Mouse (Mus musculus): ENCODE measurements around the gene Rhobtb1. TPM values are rescaled to one million over a fixed set of nuclear protein-coding genes. Genes with fewer than 3 reads are reported as not detected.

Rhobtb1 gene
- polyA plus RNA-seq, 1 experiment from 2014 or later: 41.5 TPM

DNA sequence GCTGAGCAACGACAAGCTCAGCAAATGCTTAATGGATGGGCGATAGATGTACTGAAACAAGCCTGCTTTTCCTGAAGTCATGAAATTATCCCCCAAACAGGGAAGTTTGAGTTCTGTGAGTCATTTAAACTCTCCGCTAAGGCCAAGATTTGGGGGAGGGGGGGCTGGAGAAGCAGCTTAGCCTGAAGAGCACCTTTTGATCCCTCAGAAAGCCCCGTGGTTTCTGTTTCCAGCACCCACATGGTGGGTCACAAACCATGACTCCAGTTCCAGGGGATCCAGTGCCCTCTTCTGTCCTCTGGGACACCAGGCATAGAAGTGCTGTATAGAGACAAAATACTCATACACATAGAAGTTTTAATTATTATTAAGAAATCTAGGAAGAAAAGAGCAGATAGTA is 34.2 kb downstream of the Rhobtb1 start:
- H3K9ac ChIP-seq (replicated peaks): no peak overlapping the region
- H3K4me1 ChIP-seq (ENCODE audit: insufficient read depth): no peaks in the 10 kb centered on the region
- ATAC-seq: no peak
- no peaks in the 10 kb centered on the region for H3K27me3 ChIP-seq (ENCODE audit: insufficient read depth, low read length)
- H3K27ac ChIP-seq (ENCODE audit: low read depth): peak overlapping the region; percentile 72
- H3K9me3 ChIP-seq (ENCODE audit: low read length): no peaks in the 10 kb centered on the region
- no peak for DNase-seq
- H3K36me3 ChIP-seq (replicated peaks; ENCODE audit: insufficient read depth, low read length): no peaks in the 10 kb centered on the region
- no peak for TF ChIP-seq CTCF (IDR thresholded peaks at IDR 0.05; ENCODE audit: low read depth)
- TF ChIP-seq EP300 (IDR thresholded peaks at IDR 0.05; ENCODE audit: low read depth): no peak
- no peak overlapping the region for H3K4me3 ChIP-seq (ENCODE audit: low read depth, low read length)
- peak overlapping the region; percentile 60; the same call in 1 of the 2 replicates for H3K4me2 ChIP-seq (ENCODE audit: low read depth, low read length)
- 69% methylated on average over 4 of the region's 4 CpGs for WGBS (ENCODE audit: insufficient replicate concordance)

- TF ChIP-seq CTCF (IDR thresholded peaks at IDR 0.05; ENCODE audit: low read depth) (peak; percentile 80), EP300 (IDR thresholded peaks at IDR 0.05; ENCODE audit: low read depth) (0 out of 2 replicates have a peak, but pooled peaks have one; percentile 19)
- peak; percentile 57 for ATAC-seq
- Histone ChIP-seq H3K4me1 (ENCODE audit: insufficient read depth) (no peaks in the 10 kb centered on the region; the same call in 1 of the 2 replicates), H3K27me3 (ENCODE audit: insufficient read depth, low read length) (no peaks in the 10 kb centered on the region), H3K9me3 (ENCODE audit: low read length) (no peaks in the 10 kb centered on the region), H3K27ac (ENCODE audit: low read depth) (no peak overlapping the region; the same call in 1 of the 2 replicates), H3K4me3 (ENCODE audit: low read depth, low read length) (peak overlapping the region; percentile 31), H3K9ac (replicated peaks) (no peak overlapping the region), H3K36me3 (replicated peaks; ENCODE audit: insufficient read depth, low read length) (no peaks in the 10 kb centered on the region), H3K4me2 (ENCODE audit: low read depth, low read length) (peak overlapping the region; percentile 60)
- DNase-seq: peak; percentile 70
- WGBS (ENCODE audit: insufficient replicate concordance): 17% methylated on average over 21 of the region's 21 CpGs
These were observed 35.0 kb downstream of the Rhobtb1 start for GRCm38 (mm10) chr10:69185894-69186893.

DNA sequence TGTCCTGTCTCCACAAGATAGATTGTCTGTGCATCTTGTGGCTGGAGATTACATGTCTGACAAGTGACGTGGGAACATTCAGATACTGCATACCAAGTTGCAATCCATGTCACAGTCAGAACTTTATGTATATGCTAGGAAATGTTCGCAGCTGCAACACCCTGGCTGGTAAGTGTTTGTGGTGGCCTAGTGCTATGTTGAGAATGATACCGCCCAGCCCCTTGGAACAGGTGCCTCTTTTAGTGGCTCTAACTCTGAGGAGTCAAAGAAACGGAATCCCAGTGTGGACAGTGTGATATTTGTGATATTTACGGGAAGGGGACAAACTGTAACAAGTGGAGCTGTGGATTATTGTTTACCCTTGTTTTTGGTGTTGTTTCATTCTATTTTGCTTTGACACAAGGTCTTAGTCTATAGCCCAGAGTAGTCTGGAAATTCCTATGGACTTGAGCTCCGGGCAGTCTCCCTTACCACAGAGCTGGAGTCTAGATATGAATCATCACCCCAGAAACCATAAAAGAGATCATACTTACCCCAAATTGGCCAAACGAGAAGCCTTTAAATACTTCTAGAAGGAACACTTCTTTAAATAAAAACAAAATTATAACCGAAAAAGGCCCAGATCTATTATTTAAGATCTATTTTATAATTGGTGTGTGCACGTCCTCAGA is 36.7 kb downstream of the Rhobtb1 start:
- H3K27ac ChIP-seq (ENCODE audit: low read depth): no peak overlapping the region
- no peaks in the 10 kb centered on the region for H3K9me3 ChIP-seq (ENCODE audit: low read length)
- H3K4me3 ChIP-seq (ENCODE audit: low read depth, low read length): no peak overlapping the region
- DNase-seq (no peak), ATAC-seq (no peak)
- H3K9ac ChIP-seq (replicated peaks): no peak overlapping the region
- no peaks in the 10 kb centered on the region for H3K27me3 ChIP-seq (ENCODE audit: insufficient read depth, low read length)
- 72% methylated on average over 9 of the region's 9 CpGs for WGBS (ENCODE audit: insufficient replicate concordance)
- H3K4me2 ChIP-seq (ENCODE audit: low read depth, low read length): no peak overlapping the region
- TF ChIP-seq CTCF (IDR thresholded peaks at IDR 0.05; ENCODE audit: low read depth) (no peak), EP300 (IDR thresholded peaks at IDR 0.05; ENCODE audit: low read depth) (no peak)
- peaks cover 3% of the 10 kb centered on the region; the same call in 1 of the 2 replicates for H3K4me1 ChIP-seq (ENCODE audit: insufficient read depth)
- H3K36me3 ChIP-seq (replicated peaks; ENCODE audit: insufficient read depth, low read length): no peaks in the 10 kb centered on the region

GRCm38 (mm10) chr10:69190434-69191160 is 39.4 kb downstream of the Rhobtb1 start:
- no peak overlapping the region for H3K9ac ChIP-seq (replicated peaks)
- no peaks in the 10 kb centered on the region for H3K36me3 ChIP-seq (replicated peaks; ENCODE audit: insufficient read depth, low read length)
- TF ChIP-seq EP300 (IDR thresholded peaks at IDR 0.05; ENCODE audit: low read depth): 0 out of 2 replicates have a peak, but pooled peaks have one; percentile 31
- no peak for TF ChIP-seq CTCF (IDR thresholded peaks at IDR 0.05; ENCODE audit: low read depth)
- ATAC-seq: peak; percentile 86
- H3K27me3 ChIP-seq (ENCODE audit: insufficient read depth, low read length): no peaks in the 10 kb centered on the region
- H3K27ac ChIP-seq (ENCODE audit: low read depth): peak overlapping the region; percentile 71
- peaks cover 3% of the 10 kb centered on the region; the same call in 1 of the 2 replicates for H3K4me1 ChIP-seq (ENCODE audit: insufficient read depth)
- no peak overlapping the region for H3K4me3 ChIP-seq (ENCODE audit: low read depth, low read length)
- no peak overlapping the region for H3K4me2 ChIP-seq (ENCODE audit: low read depth, low read length)
- H3K9me3 ChIP-seq (ENCODE audit: low read length): no peaks in the 10 kb centered on the region
- DNase-seq: no peak
- WGBS (ENCODE audit: insufficient replicate concordance): 55% methylated on average over 10 of the region's 10 CpGs

- DNase-seq (no peak), ATAC-seq (no peak)
- H3K9ac ChIP-seq (replicated peaks): no peak overlapping the region
- no peaks in the 10 kb centered on the region for H3K27me3 ChIP-seq (ENCODE audit: insufficient read depth, low read length)
- H3K36me3 ChIP-seq (replicated peaks; ENCODE audit: insufficient read depth, low read length): 0 out of 2 replicates have a peak, but pooled peaks cover 3% of the 10 kb centered on the region
- 88% methylated on average over 5 of the region's 5 CpGs for WGBS (ENCODE audit: insufficient replicate concordance)
- TF ChIP-seq CTCF (IDR thresholded peaks at IDR 0.05; ENCODE audit: low read depth) (no peak), EP300 (IDR thresholded peaks at IDR 0.05; ENCODE audit: low read depth) (no peak)
- peaks cover 3% of the 10 kb centered on the region; the same call in 1 of the 2 replicates for H3K4me1 ChIP-seq (ENCODE audit: insufficient read depth)
- no peak overlapping the region for H3K27ac ChIP-seq (ENCODE audit: low read depth)
- no peaks in the 10 kb centered on the region for H3K9me3 ChIP-seq (ENCODE audit: low read length)
- no peak overlapping the region for H3K4me3 ChIP-seq (ENCODE audit: low read depth, low read length)
- no peak overlapping the region for H3K4me2 ChIP-seq (ENCODE audit: low read depth, low read length)
These were observed 41.0 kb downstream of the Rhobtb1 start for GRCm38 (mm10) chr10:69192266-69192665.
